ENCODE assay signal across 8 mouse cellular contexts in the genomic region with DNA sequence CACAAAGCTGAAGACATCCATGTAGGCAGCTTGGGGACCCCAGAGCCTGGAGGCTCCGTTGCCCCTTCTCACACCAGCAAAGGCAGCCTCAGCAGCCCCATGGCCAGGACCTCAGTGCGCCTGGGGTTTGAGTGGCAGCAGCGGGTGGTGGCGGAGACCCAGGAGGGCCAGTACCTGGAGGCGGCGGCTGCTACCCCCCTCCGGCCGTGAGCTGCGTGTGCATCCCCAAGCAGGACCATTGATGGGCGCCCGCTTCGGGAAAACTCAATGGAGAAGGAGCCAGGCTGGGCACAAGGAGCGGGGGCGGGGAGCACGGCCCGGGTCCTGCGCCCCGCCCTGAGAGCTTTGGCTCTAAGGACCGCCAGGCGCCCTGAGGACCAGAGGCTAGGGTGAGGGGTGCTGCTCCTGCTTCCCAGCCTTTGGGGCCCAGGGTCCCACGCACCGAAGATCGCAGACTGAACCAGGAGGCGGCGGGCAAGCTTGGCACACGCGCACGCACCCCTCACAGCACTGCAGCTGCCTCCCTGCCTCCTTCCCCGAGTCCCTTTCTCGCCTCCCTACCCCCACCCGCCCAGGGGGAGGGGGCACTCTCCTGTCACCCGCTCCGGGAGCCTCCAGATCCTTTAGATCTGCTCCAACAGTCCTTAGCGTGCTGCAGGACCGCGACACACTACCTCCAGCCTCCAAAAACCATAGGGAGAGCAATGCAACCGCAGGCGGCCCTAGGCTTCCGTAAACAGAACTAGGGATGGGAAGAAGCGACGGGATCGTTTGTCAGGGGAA.
DNase-seq lines count a peak whose midpoint lies in the region; ATAC-seq and TF ChIP-seq lines count a peak whose summit lies in the region.

No protein-coding gene starts in this region.

- H3K9ac ChIP-seq in intestine, embryonic 14.5 days (ENCODE audit: low read length) = no peak overlapping the region
- no peak overlapping the region for H3K9ac ChIP-seq in liver, embryonic 13.5 days
- peak overlapping the region; percentile 56 for H3K9ac ChIP-seq in stomach, embryonic 16.5 days (ENCODE audit: low read length)

- TF ChIP-seq POLR2A in kidney, adult 2 months (IDR thresholded peaks at IDR 0.05; ENCODE audit: low read depth, low read length) = no peak

- H3K4me1 ChIP-seq in kidney, adult 2 months (ENCODE audit: control insufficient read depth, insufficient read depth, low read length) = no peaks in the 10 kb centered on the region
- 0 out of 2 replicates have a peak, but pooled peaks cover 3% of the 10 kb centered on the region for H3K4me1 ChIP-seq in embryonic facial prominence, embryonic 10.5 days
- H3K4me1 ChIP-seq in intestine, embryonic 14.5 days (replicated peaks; ENCODE audit: control insufficient read depth, insufficient read depth, low read length) = no peaks in the 10 kb centered on the region
- no peaks in the 10 kb centered on the region for H3K4me1 ChIP-seq in liver, embryonic 13.5 days (replicated peaks)
- no peaks in the 10 kb centered on the region for H3K4me1 ChIP-seq in stomach, embryonic 16.5 days (ENCODE audit: control insufficient read depth, insufficient read depth, low read length)

- peak overlapping the region; percentile 51 for H3K4me2 ChIP-seq in intestine, embryonic 14.5 days (ENCODE audit: low read length)
- H3K4me2 ChIP-seq in liver, embryonic 13.5 days = peak overlapping the region; percentile 24
- H3K4me2 ChIP-seq in stomach, embryonic 16.5 days (ENCODE audit: low read depth, low read length) = peak overlapping the region; percentile 61

- H3K4me3 ChIP-seq in kidney, adult 2 months (ENCODE audit: insufficient read depth, low read depth, low read length) = peak overlapping the region; percentile 35
- peak overlapping the region; percentile 60 for H3K4me3 ChIP-seq in embryonic facial prominence, embryonic 10.5 days
- peak overlapping the region; percentile 31 for H3K4me3 ChIP-seq in intestine, embryonic 14.5 days (ENCODE audit: low read depth, low read length)
- no peak overlapping the region for H3K4me3 ChIP-seq in liver, embryonic 13.5 days (replicated peaks)
- peak overlapping the region; percentile 43 for H3K4me3 ChIP-seq in stomach, embryonic 16.5 days (replicated peaks; ENCODE audit: low read length)

- no peaks in the 10 kb centered on the region for H3K9me3 ChIP-seq in embryonic facial prominence, embryonic 10.5 days
- no peaks in the 10 kb centered on the region for H3K9me3 ChIP-seq in intestine, embryonic 14.5 days (ENCODE audit: control insufficient read depth, low read length)
- H3K9me3 ChIP-seq in liver, embryonic 13.5 days (replicated peaks) = no peaks in the 10 kb centered on the region
- H3K9me3 ChIP-seq in stomach, embryonic 16.5 days (replicated peaks; ENCODE audit: control insufficient read depth, low read length) = no peaks in the 10 kb centered on the region

- no peak for DNase-seq in kidney, adult 2 months
- DNase-seq in kidney, postnatal 25 days = no peak
- peak; percentile 54 for DNase-seq in adrenal gland, adult 2 months
- DNase-seq in embryonic facial prominence, embryonic 10.5 days (ENCODE audit: low spot score) = peak; percentile 52
- peak; percentile 63 for DNase-seq in intestine, embryonic 14.5 days (ENCODE audit: low spot score)
- no peak for DNase-seq in liver, embryonic 13.5 days
- no peak for DNase-seq in thymus, postnatal 0 days (ENCODE audit: low spot score)

- 3% methylated on average over 29 of the region's 42 CpGs for WGBS in kidney, adult 2 months
- 22% methylated on average over 42 of the region's 42 CpGs for WGBS in embryonic facial prominence, embryonic 10.5 days
- WGBS in intestine, embryonic 14.5 days = 13% methylated on average over 29 of the region's 42 CpGs
- 16% methylated on average over 42 of the region's 42 CpGs for WGBS in liver, embryonic 13.5 days (ENCODE audit: insufficient replicate concordance)
- WGBS in stomach, embryonic 16.5 days = 15% methylated on average over 35 of the region's 42 CpGs

- TF ChIP-seq CTCF in kidney, adult 2 months (conservative IDR thresholded peaks at IDR 0.05; ENCODE audit: insufficient read depth, insufficient read length, low read depth, low read length) = no peak

- no peaks in the 10 kb centered on the region for H3K27me3 ChIP-seq in kidney, adult 2 months (replicated peaks; ENCODE audit: control insufficient read depth, insufficient read depth, low read length)
- H3K27me3 ChIP-seq in embryonic facial prominence, embryonic 10.5 days (replicated peaks; ENCODE audit: low read depth, poor library complexity, severe bottlenecking) = peaks cover 99% of the 10 kb centered on the region
- H3K27me3 ChIP-seq in intestine, embryonic 14.5 days (replicated peaks; ENCODE audit: control insufficient read depth, insufficient read depth, low read length) = peaks cover 54% of the 10 kb centered on the region
- H3K27me3 ChIP-seq in liver, embryonic 13.5 days = peaks cover 31% of the 10 kb centered on the region
- H3K27me3 ChIP-seq in stomach, embryonic 16.5 days (ENCODE audit: control insufficient read depth, insufficient read depth, low read length) = peaks cover 28% of the 10 kb centered on the region

- peak; percentile 64; the same call in 1 of the 2 replicates for ATAC-seq in intestine, embryonic 14.5 days (replicated peaks; ENCODE audit: low FRiP score, low TSS enrichment, low read depth)
- no peak for ATAC-seq in liver, embryonic 13.5 days (ENCODE audit: low read depth)
- 0 out of 2 replicates have a peak, but pooled peaks have one; percentile 29 for ATAC-seq in stomach, embryonic 16.5 days (ENCODE audit: insufficient read depth, low FRiP score)

- no peak overlapping the region for H3K27ac ChIP-seq in kidney, adult 2 months (ENCODE audit: insufficient read depth, low read depth, low read length)
- H3K27ac ChIP-seq in embryonic facial prominence, embryonic 10.5 days (replicated peaks) = 0 out of 2 replicates have a peak overlapping the region, but pooled peaks have one; percentile 19
- no peak overlapping the region for H3K27ac ChIP-seq in intestine, embryonic 14.5 days (ENCODE audit: low read depth)
- no peak overlapping the region for H3K27ac ChIP-seq in liver, embryonic 13.5 days
- H3K27ac ChIP-seq in stomach, embryonic 16.5 days (ENCODE audit: low read length) = no peak overlapping the region

- no peaks in the 10 kb centered on the region for H3K36me3 ChIP-seq in kidney, adult 2 months (ENCODE audit: control insufficient read depth, insufficient read depth, low read length)
- H3K36me3 ChIP-seq in embryonic facial prominence, embryonic 10.5 days (replicated peaks) = no peaks in the 10 kb centered on the region
- H3K36me3 ChIP-seq in intestine, embryonic 14.5 days (ENCODE audit: control insufficient read depth, insufficient read depth, low read length) = no peaks in the 10 kb centered on the region
- no peaks in the 10 kb centered on the region for H3K36me3 ChIP-seq in liver, embryonic 13.5 days
- no peaks in the 10 kb centered on the region for H3K36me3 ChIP-seq in stomach, embryonic 16.5 days (ENCODE audit: control insufficient read depth, insufficient read depth, low read length)

Comparison
In these comparisons a context has a peak if more than half of its experiments do, and no peak if none do; other contexts are left out.
1. DNase-seq: peak in adrenal gland, adult 2 months (single experiment), embryonic facial prominence, embryonic 10.5 days (single experiment) and intestine, embryonic 14.5 days (single experiment); none in kidney, adult 2 months (single experiment), kidney, postnatal 25 days (0 of 2), liver, embryonic 13.5 days (single experiment) and thymus, postnatal 0 days (single experiment).
2. Peak in every context shown above with its lines, with median percentiles within 50 percentile points of each other: H3K4me2 ChIP-seq.